Mouse (Mus musculus): ENCODE results near the gene Cep57.

Gene Cep57

GRCm38 (mm10) chr9:13826832-13827405 is at the start of gene Cep57:
Gene Cep57, minus strand, starts transcription at chr9:13827107.
- DNase-seq = peak; percentile 93 to 97

GRCm38 (mm10) chr9:13875340-13875739 is 48.4 kb upstream of the Cep57 start:
- no peak for DNase-seq

- no peak for DNase-seq
Measured at GRCm38 (mm10) chr9:13874359-13874758, 47.5 kb upstream of the Cep57 start.

- DNase-seq = no peak
Measured at GRCm38 (mm10) chr9:13871631-13872030, 44.7 kb upstream of the Cep57 start.

GRCm38 (mm10) chr9:13867646-13868045 is 40.7 kb upstream of the Cep57 start:
- DNase-seq = no peak

GRCm38 (mm10) chr9:13856777-13857176 is 29.9 kb upstream of the Cep57 start:
- no peak for DNase-seq

GRCm38 (mm10) chr9:13856247-13856646 is 29.3 kb upstream of the Cep57 start:
- no peak for DNase-seq

GRCm38 (mm10) chr9:13853876-13854275 is 27.0 kb upstream of the Cep57 start:
- DNase-seq = no peak

- no peak for DNase-seq
Measured at GRCm38 (mm10) chr9:13848481-13849480, 21.9 kb upstream of the Cep57 start.

- no peak for DNase-seq
Measured at GRCm38 (mm10) chr9:13847591-13847990, 20.7 kb upstream of the Cep57 start.

GRCm38 (mm10) chr9:13836726-13837125 is 9.8 kb upstream of the Cep57 start:
- no peak for DNase-seq

GRCm38 (mm10) chr9:13835256-13835655 is 8.3 kb upstream of the Cep57 start:
- no peak for DNase-seq

- DNase-seq = no peak
Measured at GRCm38 (mm10) chr9:13828087-13828441, 1.2 kb upstream of the Cep57 start.

- DNase-seq = peak; percentile 99 to 100
Measured at GRCm38 (mm10) chr9:13827406-13828086, 639 bp upstream of the Cep57 start, which contains the start of gene Fam76b. Gene Fam76b, plus strand, starts transcription at chr9:13827716.

GRCm38 (mm10) chr9:13826391-13826805 is 509 bp downstream of the Cep57 start:
- peak; percentile 64 to 74 for DNase-seq

GRCm38 (mm10) chr9:13825896-13826295 is 1.0 kb downstream of the Cep57 start:
- DNase-seq = no peak

GRCm38 (mm10) chr9:13820774-13821173 is 6.1 kb downstream of the Cep57 start:
- DNase-seq = no peak

GRCm38 (mm10) chr9:13818369-13818768 is 8.5 kb downstream of the Cep57 start:
- no peak for DNase-seq

GRCm38 (mm10) chr9:13809937-13810336 is 17.0 kb downstream of the Cep57 start:
- no peak for DNase-seq

- DNase-seq = no peak
Measured at GRCm38 (mm10) chr9:13807657-13808056, 19.2 kb downstream of the Cep57 start.

- DNase-seq = no peak
Measured at GRCm38 (mm10) chr9:13806854-13807253, 20.1 kb downstream of the Cep57 start.

GRCm38 (mm10) chr9:13804480-13804879 is 22.4 kb downstream of the Cep57 start:
- DNase-seq = no peak

GRCm38 (mm10) chr9:13794756-13795155 is 32.2 kb downstream of the Cep57 start:
- DNase-seq = no peak
